Mouse (Mus musculus) E14TG2a.4 (cell line): ENCODE results near the gene Kdm4b.

Experiments used
- CTCF ChIP-seq: conservative IDR thresholded peaks from 2 replicates; pipeline ENCODE4 v1.5.1; 2014; ENCODE audit warnings: low read length
- NANOG ChIP-seq: IDR thresholded peaks from 2 replicates; pipeline ENCODE4 v1.6.1; 2014; ENCODE audit warnings: borderline replicate concordance, low read length, mixed read lengths

- TF ChIP-seq CTCF (no peak), NANOG (no peak)
These were observed 102.0 kb downstream of the Kdm4b start for GRCm38 (mm10) chr17:56427857-56428256.
